Mouse (Mus musculus): ENCODE results near the gene Cabp4.

GRCm38 (mm10) chr19:4129462-4129861, 14.4 kb downstream of the Cabp4 start:
- no peak for TF ChIP-seq CTCF (IDR thresholded peaks at IDR 0.05; ENCODE audit: borderline replicate concordance, control insufficient read depth, extremely low read depth, insufficient read depth, low read length, poor library complexity)
- no peak for TF ChIP-seq POLR2A (IDR thresholded peaks at IDR 0.05; ENCODE audit: control insufficient read depth, extremely low read depth, insufficient read depth, low read length, poor library complexity)
